Mouse (Mus musculus): Measurements from ENCODE around the gene Muc2.
"Not testable (repeated sequence)": the region's sequence is repeated elsewhere in the genome, so short reads cannot be mapped to it uniquely, and the experiment has no call there.

Gene Muc2

GRCm38 (mm10) chr7:141690040-141690439 is at the start of gene Muc2:
Muc2 (plus strand) TSS chr7:141690340.
- no peak for DNase-seq

- DNase-seq: no peak
Measured at GRCm38 (mm10) chr7:141642375-141642774, 47.8 kb upstream of the Muc2 start.

GRCm38 (mm10) chr7:141643160-141643559 is 47.0 kb upstream of the Muc2 start:
- DNase-seq: no peak

- DNase-seq: no peak
Measured at GRCm38 (mm10) chr7:141647083-141647482, 43.1 kb upstream of the Muc2 start.

- no peak for DNase-seq
Measured at GRCm38 (mm10) chr7:141647815-141648214, 42.3 kb upstream of the Muc2 start.

- DNase-seq: no peak
Measured at GRCm38 (mm10) chr7:141652191-141652590, 37.9 kb upstream of the Muc2 start.

- no peak for DNase-seq
Measured at GRCm38 (mm10) chr7:141660346-141660745, 29.8 kb upstream of the Muc2 start.

GRCm38 (mm10) chr7:141661481-141661880 is 28.7 kb upstream of the Muc2 start:
- no peak for DNase-seq

- DNase-seq: no peak
Measured at GRCm38 (mm10) chr7:141662223-141662622, 27.9 kb upstream of the Muc2 start.

GRCm38 (mm10) chr7:141666190-141666589 is 23.9 kb upstream of the Muc2 start:
- peak; percentile 32 for DNase-seq

GRCm38 (mm10) chr7:141669097-141669496 is 21.0 kb upstream of the Muc2 start:
- not testable (repeated sequence) for DNase-seq

- DNase-seq: no peak
Measured at GRCm38 (mm10) chr7:141670999-141671398, 19.1 kb upstream of the Muc2 start.

- DNase-seq: no peak
Measured at GRCm38 (mm10) chr7:141671626-141672291, 18.4 kb upstream of the Muc2 start.

GRCm38 (mm10) chr7:141678922-141679321 is 11.2 kb upstream of the Muc2 start:
- no peak for DNase-seq

- no peak for DNase-seq
Measured at GRCm38 (mm10) chr7:141687330-141687729, 2.8 kb upstream of the Muc2 start.

- no peak for DNase-seq
Measured at GRCm38 (mm10) chr7:141693591-141694273, 3.6 kb downstream of the Muc2 start.

- no peak for DNase-seq
Measured at GRCm38 (mm10) chr7:141694274-141694639, 4.1 kb downstream of the Muc2 start.

- no peak for DNase-seq
Measured at GRCm38 (mm10) chr7:141696538-141696937, 6.4 kb downstream of the Muc2 start.

GRCm38 (mm10) chr7:141699556-141700220 is 9.5 kb downstream of the Muc2 start:
- no peak for DNase-seq

- DNase-seq: no peak
Measured at GRCm38 (mm10) chr7:141747451-141748100, 57.4 kb downstream of the Muc2 start.

GRCm38 (mm10) chr7:141752513-141752912 is 62.4 kb downstream of the Muc2 start:
- no peak for DNase-seq

- peak; percentile 45 for DNase-seq
Measured at GRCm38 (mm10) chr7:141755831-141756230, 65.7 kb downstream of the Muc2 start.

- DNase-seq: no peak
Measured at GRCm38 (mm10) chr7:141758291-141758690, 68.2 kb downstream of the Muc2 start.

GRCm38 (mm10) chr7:141770521-141770920 is 80.4 kb downstream of the Muc2 start:
- DNase-seq: no peak

Data from cerebellum, adult 11 months (tissue).